Mouse (Mus musculus) layer of hippocampus, adult 2 months (tissue): ENCODE data around the gene Olfr1318. TPM values are rescaled to one million over a fixed set of nuclear protein-coding genes. Genes with fewer than 3 reads are reported as not detected.
A peak's percentile ranks its signal among the peaks of the same experiment; 100 is the strongest.

Experiments used
- DNase-seq, 2 experiments: peaks; one replicate each; pipeline ENCODE4 v3.0.0; 2022; ENCODE audit warnings: low spot score in 2 of 2
- H3K27ac ChIP-seq: fragments of 200-600 bp; 2 replicates; pipeline ENCODE4 v1.8.1; 2022
- H3K4me3 ChIP-seq: fragments of 200-600 bp; 2 replicates; pipeline ENCODE4 v1.8.1; 2022; ENCODE audit warnings: mild to moderate bottlenecking
- CTCF ChIP-seq: fragments of 200-600 bp; conservative IDR thresholded peaks from 2 replicates; pipeline ENCODE4 v1.8.1; 2022; ENCODE audit warnings: antibody characterized with exemption, mild to moderate bottlenecking, moderate library complexity
- long read RNA-seq, 2 experiments: library from polyadenylated mRNA; stranded (forward); transcript quantifications; one replicate each; pipeline ENCODE4 v2.0.0; 2021; ENCODE audit warnings: borderline mapping rate in 2 of 2
- total RNA-seq, 2 experiments: library from RNA; stranded (reverse); gene quantifications; 2 replicates each; pipeline ENCODE4 v1.2.3; 2021

Gene Olfr1318
- total RNA-seq, result not detected
- long read RNA-seq, experiment 1, result 0 reads
- long read RNA-seq, experiment 2, result 0 reads

- TF ChIP-seq CTCF, result no peak
- Histone ChIP-seq H3K4me3 (no peak within 1 kb of the TSS), H3K27ac (no peak within 1 kb of the TSS)
- DNase-seq, result no peak
Observed at GRCm38 (mm10) chr2:112153898-112154297, at the start of gene Olfr1318. Gene Olfr1318, plus strand, starts transcription at chr2:112154198.

GRCm38 (mm10) chr2:112115340-112115739 lies 38.7 kb upstream of the Olfr1318 start, which contains the start of gene Olfr1315-ps1:
Gene Olfr1315-ps1, minus strand, starts transcription at chr2:112115440.
- TF ChIP-seq CTCF, result no peak
- no peak within 1 kb of the TSS for H3K4me3 ChIP-seq

GRCm38 (mm10) chr2:112134877-112135276 lies 19.1 kb upstream of the Olfr1318 start, which contains the start of gene Olfr1316:
Gene Olfr1316, minus strand, starts transcription at chr2:112134977.
- no peak within 1 kb of the TSS for H3K4me3 ChIP-seq
- no peak within 1 kb of the TSS for H3K27ac ChIP-seq
- DNase-seq, result no peak
- TF ChIP-seq CTCF, result no peak

More at GRCm38 (mm10) chr2:112115340-112115739, 38.7 kb upstream of the Olfr1318 start, which contains the start of gene Olfr1315-ps1:
- no peak within 1 kb of the TSS for H3K27ac ChIP-seq
- DNase-seq, result no peak

GRCm38 (mm10) chr2:112140029-112140428 lies 14.0 kb upstream of the Olfr1318 start, which contains the start of gene Olfr1317:
Gene Olfr1317, plus strand, starts transcription at chr2:112140329.
- no peak for DNase-seq
- TF ChIP-seq CTCF, result no peak
- Histone ChIP-seq H3K27ac (no peak within 1 kb of the TSS), H3K4me3 (no peak within 1 kb of the TSS)

- peak; percentile 58 to 65 for DNase-seq
- Histone ChIP-seq H3K4me3 (no peak overlapping the region), H3K27ac (no peak overlapping the region)
- TF ChIP-seq CTCF, result peak; percentile 99
Observed at GRCm38 (mm10) chr2:112196859-112197258, 42.9 kb downstream of the Olfr1318 start.

GRCm38 (mm10) chr2:112203056-112203455 lies 49.1 kb downstream of the Olfr1318 start:
- no peak for DNase-seq
- no peak for TF ChIP-seq CTCF
- no peak overlapping the region for H3K4me3 ChIP-seq

More at GRCm38 (mm10) chr2:112203056-112203455, 49.1 kb downstream of the Olfr1318 start:
- no peak overlapping the region for H3K27ac ChIP-seq

Other genes with a start within 250 kb of the Olfr1318 start
- gene Olfr1306, start 237.9 kb upstream of the Olfr1318 start, total RNA-seq, result not detected
- gene Olfr1307, start 204.8 kb upstream of the Olfr1318 start, total RNA-seq, result under 1 TPM; 0.02 to 0.05 TPM
- gene Olfr1308, start 189.3 kb upstream of the Olfr1318 start, total RNA-seq, result not detected
- gene Olfr1309, start 163.9 kb upstream of the Olfr1318 start, total RNA-seq, result not detected
- not detected for gene Olfr1310, start 141.5 kb upstream of the Olfr1318 start, total RNA-seq
- not detected for gene Olfr1311, start 129.8 kb upstream of the Olfr1318 start, total RNA-seq
- gene Olfr1312, start 104.0 kb upstream of the Olfr1318 start, total RNA-seq, result not detected
- not detected for gene Olfr1313, start 76.4 kb upstream of the Olfr1318 start, total RNA-seq
- gene Olfr1314, start 57.4 kb upstream of the Olfr1318 start, total RNA-seq, result not detected
- gene Olfr1315-ps1, start 38.8 kb upstream of the Olfr1318 start, total RNA-seq, result not detected
- gene Olfr1316, start 19.2 kb upstream of the Olfr1318 start, total RNA-seq, result not detected
- not detected for gene Olfr1317, start 13.9 kb upstream of the Olfr1318 start, total RNA-seq
- gene Lpcat4, start 85.3 kb downstream of the Olfr1318 start, total RNA-seq, result 10 to 100 TPM; 87.5 to 89.8 TPM
- not detected for gene Nutm1, start 105.1 kb downstream of the Olfr1318 start, total RNA-seq
- 10 to 100 TPM; 51.6 to 52.0 TPM for gene Nop10, start 107.7 kb downstream of the Olfr1318 start, total RNA-seq
- 100 to 1,000 TPM; 107 to 112 TPM for gene Slc12a6, start 111.6 kb downstream of the Olfr1318 start, total RNA-seq
- gene Gm21985, start 112.1 kb downstream of the Olfr1318 start, total RNA-seq, result under 1 TPM in 1 of 2 experiments, not detected in 1; 0.22 TPM
- gene Emc4, start 213.8 kb downstream of the Olfr1318 start, total RNA-seq, result 100 to 1,000 TPM; 130 to 136 TPM
- gene Katnbl1, start 225.0 kb downstream of the Olfr1318 start, total RNA-seq, result 10 to 100 TPM; 10.9 to 12.5 TPM